ENCODE assay signal across 28 mouse cellular contexts in genomic region chr11:84136453-84136852, GRCm38 (mm10). TPM values are rescaled to one million over a fixed set of nuclear protein-coding genes. Genes with fewer than 3 reads are reported as not detected.
A peak's percentile ranks its signal among the peaks of the same experiment; 100 is the strongest.
DNase-seq lines count a peak whose midpoint lies in the region; ATAC-seq and TF ChIP-seq lines count a peak whose summit lies in the region.
"Had no signal": no experiment of that assay in that cellular context is flagged by ENCODE, and none has a peak within 500 bp of the region (broad histone marks: within the 10 kb centered on the region; RNA-seq: fewer than 3 reads in every experiment).

No protein-coding gene starts in this region.

- TF ChIP-seq EP300 in lung, postnatal 0 days (IDR thresholded peaks at IDR 0.05): no peak

- H3K9ac ChIP-seq in forebrain, embryonic 13.5 days: no peak overlapping the region
- H3K9ac ChIP-seq in forebrain, embryonic 12.5 days: no peak overlapping the region
- H3K9ac ChIP-seq in forebrain, embryonic 14.5 days (ENCODE audit: low read length): no peak overlapping the region
- no peak overlapping the region for H3K9ac ChIP-seq in forebrain, postnatal 0 days
- H3K9ac ChIP-seq in forebrain, embryonic 11.5 days (ENCODE audit: low read length): no peak overlapping the region
- no peak overlapping the region for H3K9ac ChIP-seq in lung, postnatal 0 days (replicated peaks; ENCODE audit: low read depth)

- no peaks in the 10 kb centered on the region for H3K9me3 ChIP-seq in forebrain, embryonic 13.5 days (replicated peaks)
- no peaks in the 10 kb centered on the region for H3K9me3 ChIP-seq in forebrain, embryonic 12.5 days
- H3K9me3 ChIP-seq in forebrain, embryonic 14.5 days (replicated peaks; ENCODE audit: control insufficient read depth, low read length): no peaks in the 10 kb centered on the region
- H3K9me3 ChIP-seq in forebrain, embryonic 10.5 days: no peaks in the 10 kb centered on the region
- no peaks in the 10 kb centered on the region for H3K9me3 ChIP-seq in forebrain, postnatal 0 days (ENCODE audit: low read length)
- no peaks in the 10 kb centered on the region for H3K9me3 ChIP-seq in forebrain, embryonic 11.5 days (ENCODE audit: control insufficient read depth, low read length)
- H3K9me3 ChIP-seq in lung, postnatal 0 days (ENCODE audit: low read length): no peaks in the 10 kb centered on the region
- H3K9me3 ChIP-seq: G1E had no signal

- ATAC-seq in forebrain, embryonic 13.5 days: no peak
- ATAC-seq in forebrain, embryonic 12.5 days (ENCODE audit: low FRiP score): no peak
- ATAC-seq in forebrain, embryonic 14.5 days: peak; percentile 61
- ATAC-seq in forebrain, postnatal 0 days: peak; percentile 29; the same call in 1 of the 2 replicates
- no peak for ATAC-seq in forebrain, embryonic 11.5 days (replicated peaks; ENCODE audit: low FRiP score)
- no peak for ATAC-seq in lung, postnatal 0 days
- ATAC-seq: activated CD4-positive, CD25-positive, alpha-beta regulatory T cell, adult 4 months; CD4-positive, CD25-positive, alpha-beta regulatory T cell, adult 4 months; Patski had no signal

- no peak for TF ChIP-seq POLR2A in brain, embryonic 14.5 days (IDR thresholded peaks at IDR 0.05; ENCODE audit: borderline replicate concordance, extremely low read depth, insufficient read depth, insufficient read length, poor library complexity, severe bottlenecking)

- peaks cover 19% of the 10 kb centered on the region for H3K4me1 ChIP-seq in forebrain, embryonic 13.5 days
- peaks cover 2% of the 10 kb centered on the region; the same call in 1 of the 2 replicates for H3K4me1 ChIP-seq in forebrain, embryonic 12.5 days
- H3K4me1 ChIP-seq in forebrain, embryonic 14.5 days (ENCODE audit: control insufficient read depth, insufficient read depth, low read length): 0 out of 2 replicates have a peak, but pooled peaks cover 2% of the 10 kb centered on the region
- H3K4me1 ChIP-seq in forebrain, embryonic 10.5 days: peaks cover 6% of the 10 kb centered on the region
- H3K4me1 ChIP-seq in forebrain, postnatal 0 days (ENCODE audit: insufficient read depth): peaks cover 4% of the 10 kb centered on the region; the same call in 1 of the 2 replicates
- no peaks in the 10 kb centered on the region for H3K4me1 ChIP-seq in forebrain, embryonic 11.5 days (replicated peaks; ENCODE audit: control insufficient read depth, insufficient read depth, low read length)
- H3K4me1 ChIP-seq in lung, postnatal 0 days (ENCODE audit: insufficient read depth, low read depth, low read length): no peaks in the 10 kb centered on the region

- H3K27ac ChIP-seq in forebrain, embryonic 13.5 days: 0 out of 2 replicates have a peak overlapping the region, but pooled peaks have one; percentile 1
- no peak overlapping the region for H3K27ac ChIP-seq in forebrain, embryonic 12.5 days
- no peak overlapping the region for H3K27ac ChIP-seq in forebrain, embryonic 14.5 days (ENCODE audit: low read depth, low read length)
- H3K27ac ChIP-seq in forebrain, embryonic 10.5 days: no peak overlapping the region
- no peak overlapping the region for H3K27ac ChIP-seq in forebrain, postnatal 0 days (ENCODE audit: low read depth, low read length)
- no peak overlapping the region for H3K27ac ChIP-seq in forebrain, embryonic 11.5 days (ENCODE audit: low read depth, low read length)
- no peak overlapping the region for H3K27ac ChIP-seq in lung, postnatal 0 days (ENCODE audit: low read length)

- H3K27me3 ChIP-seq in forebrain, embryonic 13.5 days: no peaks in the 10 kb centered on the region
- H3K27me3 ChIP-seq in forebrain, embryonic 12.5 days: no peaks in the 10 kb centered on the region
- H3K27me3 ChIP-seq in forebrain, embryonic 14.5 days (replicated peaks; ENCODE audit: control insufficient read depth, insufficient read depth, low read length): no peaks in the 10 kb centered on the region
- H3K27me3 ChIP-seq in forebrain, embryonic 10.5 days (ENCODE audit: poor library complexity, severe bottlenecking): no peaks in the 10 kb centered on the region
- H3K27me3 ChIP-seq in forebrain, postnatal 0 days (ENCODE audit: insufficient read depth, low read length): no peaks in the 10 kb centered on the region
- H3K27me3 ChIP-seq in forebrain, embryonic 11.5 days (ENCODE audit: control insufficient read depth, insufficient read depth, low read length): no peaks in the 10 kb centered on the region
- H3K27me3 ChIP-seq in lung, postnatal 0 days (replicated peaks; ENCODE audit: insufficient read depth, low read length): no peaks in the 10 kb centered on the region
- H3K27me3 ChIP-seq: Patski had no signal

- H3K4me3 ChIP-seq in forebrain, embryonic 13.5 days: no peak overlapping the region
- no peak overlapping the region for H3K4me3 ChIP-seq in forebrain, embryonic 12.5 days (replicated peaks)
- no peak overlapping the region for H3K4me3 ChIP-seq in forebrain, embryonic 14.5 days (ENCODE audit: low read depth, low read length)
- H3K4me3 ChIP-seq in forebrain, embryonic 10.5 days: no peak overlapping the region
- no peak overlapping the region for H3K4me3 ChIP-seq in forebrain, postnatal 0 days (ENCODE audit: low read depth, low read length)
- H3K4me3 ChIP-seq in forebrain, embryonic 11.5 days (ENCODE audit: low read depth, low read length): no peak overlapping the region
- H3K4me3 ChIP-seq in lung, postnatal 0 days (ENCODE audit: low read depth, low read length): no peak overlapping the region

- no peak overlapping the region for H3K4me2 ChIP-seq in forebrain, embryonic 13.5 days
- no peak overlapping the region for H3K4me2 ChIP-seq in forebrain, embryonic 12.5 days
- H3K4me2 ChIP-seq in forebrain, embryonic 14.5 days (ENCODE audit: low read length): no peak overlapping the region
- H3K4me2 ChIP-seq in forebrain, postnatal 0 days (ENCODE audit: low read depth): no peak overlapping the region
- no peak overlapping the region for H3K4me2 ChIP-seq in forebrain, embryonic 11.5 days (ENCODE audit: low read depth, low read length, severe bottlenecking)
- no peak overlapping the region for H3K4me2 ChIP-seq in lung, postnatal 0 days (replicated peaks; ENCODE audit: low read depth, low read length)

- peak; percentile 53 for DNase-seq in forebrain, embryonic 14.5 days (ENCODE audit: low spot score)
- no peak for DNase-seq in forebrain, embryonic 10.5 days (ENCODE audit: extremely low spot score, low spot score)
- no peak for DNase-seq in forebrain, postnatal 0 days
- no peak for DNase-seq in forebrain, embryonic 11.5 days (ENCODE audit: low spot score)
- DNase-seq in brain, embryonic 14.5 days (ENCODE audit: low read depth): peak; percentile 65
- no peak for DNase-seq in lung, postnatal 0 days (ENCODE audit: low spot score)
- DNase-seq: adrenal gland, adult 2 months; adrenal gland, adult 8-10 months; adrenal gland, postnatal 10 days; adrenal gland, postnatal 14 days; adrenal gland, postnatal 25 days; adrenal gland, postnatal 36 days; B cell, adult 2 months; cerebellum, adult 11 months; cerebellum, adult 11-12 months; cerebellum, adult 18-20 months had no signal

- H3K36me3 ChIP-seq in forebrain, embryonic 13.5 days (ENCODE audit: poor library complexity, severe bottlenecking): no peaks in the 10 kb centered on the region
- H3K36me3 ChIP-seq in forebrain, embryonic 12.5 days (replicated peaks): no peaks in the 10 kb centered on the region
- no peaks in the 10 kb centered on the region for H3K36me3 ChIP-seq in forebrain, embryonic 14.5 days (ENCODE audit: control insufficient read depth, insufficient read depth, low read length)
- no peaks in the 10 kb centered on the region for H3K36me3 ChIP-seq in forebrain, embryonic 10.5 days (replicated peaks)
- H3K36me3 ChIP-seq in forebrain, postnatal 0 days (ENCODE audit: insufficient read depth): no peaks in the 10 kb centered on the region
- no peaks in the 10 kb centered on the region for H3K36me3 ChIP-seq in forebrain, embryonic 11.5 days (ENCODE audit: control insufficient read depth, insufficient read depth, low read length)
- H3K36me3 ChIP-seq in lung, postnatal 0 days (ENCODE audit: insufficient read depth, low read length): no peaks in the 10 kb centered on the region
- H3K36me3 ChIP-seq: G1E had no signal

- TF ChIP-seq CTCF in forebrain, postnatal 0 days (IDR thresholded peaks at IDR 0.05; ENCODE audit: low read depth): no peak
- no peak for TF ChIP-seq CTCF in brain, embryonic 14.5 days (IDR thresholded peaks at IDR 0.05; ENCODE audit: borderline replicate concordance, extremely low read depth, insufficient read depth, insufficient read length)
- TF ChIP-seq CTCF in lung, postnatal 0 days (IDR thresholded peaks at IDR 0.05): no peak

- WGBS in forebrain, embryonic 13.5 days: 31% methylated on average over 3 of the region's 3 CpGs
- 35% methylated on average over 3 of the region's 3 CpGs for WGBS in forebrain, embryonic 12.5 days
- WGBS in forebrain, embryonic 14.5 days: 14% methylated on average over 3 of the region's 3 CpGs
- WGBS in forebrain, embryonic 10.5 days: 86% methylated on average over 3 of the region's 3 CpGs
- 16% methylated on average over 3 of the region's 3 CpGs for WGBS in forebrain, postnatal 0 days
- WGBS in forebrain, embryonic 11.5 days: 69% methylated on average over 3 of the region's 3 CpGs
- 89% methylated on average over 3 of the region's 3 CpGs for WGBS in lung, postnatal 0 days

RNA-seq across cellular contexts. Expression of gene Acaca, which starts 7.0 kb away (rescaled TPM):
- 20.5 and 22.6 TPM in 2 replicates for polyA plus RNA-seq in forebrain, embryonic 13.5 days (2015; fragmentation: Nextera tagmentation; extraction: Ambion mirVana)
- polyA plus RNA-seq in forebrain, embryonic 12.5 days (2016; fragmentation: Nextera tagmentation; extraction: Ambion mirVana): 35.6 and 38.6 TPM in 2 replicates
- polyA plus RNA-seq in forebrain, embryonic 14.5 days (2014; fragmentation: Nextera tagmentation; extraction: Ambion mirVana): 24.3 and 32.1 TPM in 2 replicates
- 25.6 and 26.8 TPM in 2 replicates for polyA plus RNA-seq in forebrain, embryonic 10.5 days (2016; fragmentation: Nextera tagmentation; extraction: Ambion mirVana)
- 162 and 200 TPM in 2 replicates for total RNA-seq in forebrain, postnatal 0 days (2014; rRNA removed)
- 14.7 and 16.5 TPM in 2 replicates for polyA plus RNA-seq in forebrain, postnatal 0 days (2015; fragmentation: Nextera tagmentation; extraction: Ambion mirVana)
- polyA plus RNA-seq in forebrain, embryonic 11.5 days (2014; fragmentation: Nextera tagmentation; extraction: Ambion mirVana): 32.1 and 37.2 TPM in 2 replicates
- polyA plus RNA-seq in brain, embryonic 14.5 days (2012; rRNA removed): 26.6 and 43.7 TPM in 2 replicates
- 6.5 and 7.9 TPM in 2 replicates for polyA plus RNA-seq in lung, postnatal 0 days (2015; fragmentation: Nextera tagmentation; extraction: Ambion mirVana)

RNA-seq across cellular contexts. Expression of gene Tada2a, which starts 7.1 kb away (rescaled TPM):
- polyA plus RNA-seq in forebrain, embryonic 13.5 days (2015; fragmentation: Nextera tagmentation; extraction: Ambion mirVana): 38.8 and 40.1 TPM in 2 replicates
- 36.9 and 37.4 TPM in 2 replicates for polyA plus RNA-seq in forebrain, embryonic 12.5 days (2016; fragmentation: Nextera tagmentation; extraction: Ambion mirVana)
- polyA plus RNA-seq in forebrain, embryonic 14.5 days (2014; fragmentation: Nextera tagmentation; extraction: Ambion mirVana): 34.1 and 35.1 TPM in 2 replicates
- 43.6 and 43.7 TPM in 2 replicates for polyA plus RNA-seq in forebrain, embryonic 10.5 days (2016; fragmentation: Nextera tagmentation; extraction: Ambion mirVana)
- total RNA-seq in forebrain, postnatal 0 days (2014; rRNA removed): 24.8 and 26.1 TPM in 2 replicates
- polyA plus RNA-seq in forebrain, postnatal 0 days (2015; fragmentation: Nextera tagmentation; extraction: Ambion mirVana): 29.0 and 30.1 TPM in 2 replicates
- polyA plus RNA-seq in forebrain, embryonic 11.5 days (2014; fragmentation: Nextera tagmentation; extraction: Ambion mirVana): 41.7 and 42.8 TPM in 2 replicates
- 36.5 and 40.1 TPM in 2 replicates for polyA plus RNA-seq in brain, embryonic 14.5 days (2012; rRNA removed)
- polyA plus RNA-seq in lung, postnatal 0 days (2015; fragmentation: Nextera tagmentation; extraction: Ambion mirVana): 14.9 and 15.0 TPM in 2 replicates

RNA-seq across cellular contexts. Expression of gene Gm11437, which starts 30.8 kb away (rescaled TPM):
- not detected in 2 replicates for polyA plus RNA-seq in forebrain, embryonic 13.5 days (2015; fragmentation: Nextera tagmentation; extraction: Ambion mirVana)
- not detected in 2 replicates for polyA plus RNA-seq in forebrain, embryonic 12.5 days (2016; fragmentation: Nextera tagmentation; extraction: Ambion mirVana)
- polyA plus RNA-seq in forebrain, embryonic 14.5 days (2014; fragmentation: Nextera tagmentation; extraction: Ambion mirVana): not detected in 2 replicates
- polyA plus RNA-seq in forebrain, embryonic 10.5 days (2016; fragmentation: Nextera tagmentation; extraction: Ambion mirVana): not detected in 2 replicates
- total RNA-seq in forebrain, postnatal 0 days (2014; rRNA removed): not detected in 2 replicates
- polyA plus RNA-seq in forebrain, postnatal 0 days (2015; fragmentation: Nextera tagmentation; extraction: Ambion mirVana): not detected in 2 replicates
- polyA plus RNA-seq in forebrain, embryonic 11.5 days (2014; fragmentation: Nextera tagmentation; extraction: Ambion mirVana): not detected in 2 replicates
- 0.08 TPM in 1 of 2 replicates, not detected in the other for polyA plus RNA-seq in brain, embryonic 14.5 days (2012; rRNA removed)
- not detected in 2 replicates for polyA plus RNA-seq in lung, postnatal 0 days (2015; fragmentation: Nextera tagmentation; extraction: Ambion mirVana)
- total RNA-seq: adrenal gland, adult 18-20 months; adrenal gland, adult 2 months; adrenal gland, postnatal 10 days; adrenal gland, postnatal 25 days; adrenal gland, postnatal 36 days; adrenal gland, postnatal 4 days; CH12.LX; ES-E14; G1E; MEL had no signal
- polyA plus RNA-seq: activated CD4-positive, CD25-positive, alpha-beta regulatory T cell, adult 4 months; adrenal gland, adult 2 months; C2C12; CD4-positive, CD25-positive, alpha-beta regulatory T cell, adult 4 months; G1E; Patski had no signal

Comparison
In these comparisons a context has a peak if more than half of its experiments do, and no peak if none do; other contexts are left out.
1. ATAC-seq: peak in forebrain, embryonic 14.5 days (single experiment) and forebrain, postnatal 0 days (single experiment); none in forebrain, embryonic 13.5 days (single experiment), forebrain, embryonic 12.5 days (single experiment), forebrain, embryonic 11.5 days (single experiment) and lung, postnatal 0 days (single experiment).
2. DNase-seq: peak in forebrain, embryonic 14.5 days (single experiment) and brain, embryonic 14.5 days (single experiment); none in forebrain, embryonic 10.5 days (single experiment), forebrain, postnatal 0 days (single experiment), forebrain, embryonic 11.5 days (single experiment) and lung, postnatal 0 days (single experiment).